Mouse (Mus musculus) left cerebral cortex, postnatal 14 days (tissue): ENCODE measurements around the gene Zswim7. TPM values are rescaled to one million over a fixed set of nuclear protein-coding genes. Genes with fewer than 3 reads are reported as not detected.

Experiments
- total RNA-seq, 2 experiments: library from RNA; stranded (reverse); gene quantifications; 2 replicates each; pipeline ENCODE4 v1.2.3; 2021

The Zswim7 gene
- total RNA-seq, 2 experiments from 2014 or later = 14.8 to 19.5 TPM

Other genes with a start within 250 kb of the Zswim7 start
- 1 to 10 TPM; 6.9 to 9.5 TPM for gene Adora2b, start 32.4 kb downstream of the Zswim7 start, total RNA-seq
- 10 to 100 TPM; 81.3 to 82.4 TPM for gene Ttc19, start 98 bp upstream of the Zswim7 start, total RNA-seq
- gene Pigl, start 177.1 kb upstream of the Zswim7 start, total RNA-seq = 1 to 10 TPM; 6.5 to 7.2 TPM
- 100 to 1,000 TPM; 244 to 270 TPM for gene Ncor1, start 177.2 kb upstream of the Zswim7 start, total RNA-seq